Mouse (Mus musculus): ENCODE data around the gene Nphs1. TPM values are rescaled to one million over a fixed set of nuclear protein-coding genes. Genes with fewer than 3 reads are reported as not detected.
A peak's percentile ranks its signal among the peaks of the same experiment; 100 is the strongest.
"Not testable (repeated sequence)": the region's sequence is repeated elsewhere in the genome, so short reads cannot be mapped to it uniquely, and the experiment has no call there.

The Nphs1 gene
- total RNA-seq, 2 experiments from 2014 or later, result 0.35 to 0.53 TPM

DNA sequence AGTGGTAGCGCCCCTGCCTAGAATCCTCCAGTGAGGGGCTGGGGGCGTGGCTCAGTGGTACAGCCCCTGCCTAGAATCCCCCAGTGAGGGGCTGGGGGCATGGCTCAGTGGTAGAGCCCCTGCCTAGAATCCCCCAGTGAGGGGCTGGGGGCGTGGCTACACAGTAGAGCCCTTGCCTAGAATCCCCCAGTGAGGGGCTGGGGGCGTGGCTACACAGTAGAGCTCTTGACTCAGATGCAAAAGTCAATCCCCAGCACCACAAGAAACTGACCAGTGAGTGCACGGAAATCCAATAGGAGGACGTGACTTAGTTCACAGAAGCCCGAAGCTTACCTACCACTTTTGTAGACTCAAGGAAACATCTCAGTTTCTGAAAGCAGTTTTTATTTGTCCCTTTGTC, 18.0 kb downstream of the Nphs1 start:
- intact Hi-C loops (cut with DNase I); DNase-seq (ENCODE audit: low spot score in 2 of 2): not testable (repeated sequence)

DNA sequence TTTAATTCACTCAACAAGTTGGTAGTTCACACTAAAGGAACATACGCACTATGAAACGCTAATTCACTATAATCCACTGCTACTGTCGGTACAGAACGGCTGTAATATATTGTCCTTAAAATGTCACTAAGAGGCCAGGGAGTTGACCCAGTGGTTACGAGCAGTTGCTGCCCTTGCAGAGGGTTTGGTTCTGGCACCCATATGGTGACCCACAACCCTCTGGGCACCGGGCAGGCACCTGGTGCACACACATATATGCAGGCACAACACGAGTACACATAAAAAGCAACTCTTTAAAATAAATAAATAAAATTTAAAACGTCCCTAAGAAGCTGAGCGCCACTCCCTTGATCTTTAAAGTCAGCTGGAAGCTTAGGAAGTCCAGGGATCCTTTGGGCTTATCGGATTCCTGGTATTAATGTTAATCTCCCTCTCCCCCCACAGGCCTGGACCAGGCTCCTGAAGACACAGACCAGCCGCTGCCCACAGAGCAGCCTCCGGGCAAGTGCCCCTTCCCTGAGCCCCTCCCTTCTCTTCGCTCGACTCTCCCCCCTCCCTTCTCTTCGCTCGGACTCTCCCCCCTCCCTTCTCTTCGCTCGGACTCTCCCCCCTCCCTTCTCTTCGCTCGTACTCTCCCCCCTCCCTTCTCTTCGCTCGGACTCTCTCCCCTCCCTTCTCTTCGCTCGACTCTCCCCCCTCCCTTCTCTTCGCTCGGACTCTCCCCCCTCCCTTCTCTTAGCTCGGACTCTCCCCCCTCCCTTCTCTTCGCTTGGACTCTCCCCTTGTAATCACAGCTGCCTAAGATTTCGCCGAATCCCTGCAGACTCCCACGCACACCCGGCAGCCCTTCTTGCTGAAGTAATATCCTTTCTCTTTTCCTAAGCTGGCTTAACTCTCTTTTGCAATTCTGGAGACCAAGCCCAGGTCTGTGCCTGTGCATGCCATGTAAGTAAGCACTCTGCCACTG, 19.6 kb downstream of the Nphs1 start:
- intact Hi-C loops (cut with DNase I), result no loop called here
- peak; percentile 56 to 69 for DNase-seq (ENCODE audit: low spot score in 2 of 2)

DNA sequence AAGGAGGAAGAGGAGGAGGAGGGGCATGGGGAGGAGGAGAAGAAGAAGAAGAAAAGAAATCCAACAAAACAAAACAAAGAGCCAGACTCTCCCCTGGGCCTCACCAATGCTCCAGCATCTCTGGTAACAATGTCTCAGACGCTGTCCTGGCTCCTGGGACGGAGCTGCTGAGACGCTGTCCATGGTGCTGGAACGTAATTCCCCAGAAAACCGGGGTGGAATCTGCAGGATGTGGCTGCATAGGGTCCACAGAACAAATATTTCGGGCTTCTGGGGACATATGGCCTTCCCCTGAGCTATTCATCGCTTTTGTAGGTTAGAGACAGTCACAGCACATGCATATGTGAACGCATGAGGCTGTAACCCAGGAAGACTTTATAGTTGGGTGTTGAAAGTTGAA, 26.1 kb downstream of the Nphs1 start:
- no peak for DNase-seq (ENCODE audit: low spot score in 2 of 2)
- intact Hi-C loops (cut with DNase I), result no loop called here

DNA sequence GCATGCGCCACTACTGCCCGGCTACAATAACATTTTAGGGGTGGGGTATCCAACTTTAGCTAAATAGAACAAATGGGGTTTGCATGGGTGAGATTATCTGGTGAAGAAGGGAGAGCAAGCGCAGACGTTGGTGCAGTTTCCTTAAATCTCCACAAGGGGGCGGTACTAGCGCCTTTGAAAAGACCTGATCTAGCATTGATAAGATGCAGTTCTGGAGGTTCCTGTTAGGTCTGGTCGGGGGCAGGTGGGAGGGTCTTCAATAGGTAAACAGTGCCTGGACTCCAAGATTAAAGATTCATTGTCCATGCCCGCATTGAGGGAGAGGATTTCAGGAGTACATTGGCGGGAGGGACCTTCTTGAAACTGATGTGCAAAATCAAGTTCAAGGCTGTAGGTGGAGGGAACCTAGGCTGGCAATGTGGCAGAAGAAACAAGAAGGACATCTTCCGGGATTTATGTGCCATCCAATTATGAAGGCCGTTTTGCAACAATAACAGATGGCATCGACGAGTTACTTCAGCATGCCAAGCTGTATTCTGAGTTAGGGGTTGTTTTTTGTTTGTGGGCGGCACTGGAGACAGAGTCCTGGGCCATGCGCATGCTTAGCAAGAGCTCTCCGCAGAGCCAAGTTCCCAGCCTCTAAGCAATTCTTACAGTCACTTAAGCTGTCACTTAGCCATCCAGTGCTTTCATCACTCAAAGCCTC, 32.3 kb downstream of the Nphs1 start:
- DNase-seq (ENCODE audit: low spot score in 2 of 2), result peak; percentile 52 to 68
- intact Hi-C loops (cut with DNase I), result loop anchor here (5.0 kb wide), 2 partner anchors 48 to 62 kb away; partner anchors contain the start of genes Hspb6 and Proser3

DNA sequence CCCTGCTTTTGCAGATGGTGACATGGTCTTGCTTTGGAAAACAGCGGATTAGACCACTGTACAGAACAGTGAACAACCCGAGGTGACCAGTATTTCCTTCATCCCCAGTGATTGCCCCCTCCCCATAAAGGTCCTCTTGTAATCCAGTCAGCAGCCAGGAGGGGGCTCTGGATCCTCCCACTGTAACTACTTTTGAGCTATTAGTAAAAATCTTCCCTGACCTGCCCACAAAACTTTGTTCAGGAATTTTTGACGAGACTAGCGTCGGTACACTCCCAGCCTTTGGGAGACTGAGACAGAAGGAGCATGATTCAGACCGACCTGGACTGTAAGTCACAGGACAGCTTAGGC, 32.8 kb downstream of the Nphs1 start:
- DNase-seq (ENCODE audit: low spot score in 2 of 2), result no peak
- intact Hi-C loops (cut with DNase I), result loop anchor here (5.0 kb wide), 2 partner anchors 49 to 61 kb away; partner anchors contain the start of genes Hspb6 and Proser3

DNA sequence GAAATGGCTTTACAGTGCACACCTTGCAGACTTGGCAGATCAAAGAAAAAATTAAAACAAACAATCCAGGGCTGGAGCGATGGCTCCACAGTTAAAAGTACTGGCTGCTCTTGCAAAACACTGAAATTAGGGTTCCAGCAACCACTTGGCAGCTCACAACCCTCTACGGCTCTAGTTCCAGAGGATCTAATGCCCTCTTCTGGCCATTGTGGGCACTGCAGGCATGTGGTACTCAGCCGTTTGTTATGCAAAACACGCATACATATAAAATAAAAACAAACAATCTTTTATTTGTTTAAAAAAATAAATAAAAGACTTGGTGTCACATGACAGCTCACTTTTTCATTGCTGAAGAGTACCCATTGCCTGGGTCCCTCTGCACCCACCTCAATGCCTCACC, 34.6 kb downstream of the Nphs1 start:
- intact Hi-C loops (cut with DNase I), result loop anchor here (5.0 kb wide), 2 partner anchors 50 to 60 kb away; partner anchors contain the start of genes Hspb6 and Proser3
- peak; percentile 76 to 86 for DNase-seq (ENCODE audit: low spot score in 2 of 2)

DNA sequence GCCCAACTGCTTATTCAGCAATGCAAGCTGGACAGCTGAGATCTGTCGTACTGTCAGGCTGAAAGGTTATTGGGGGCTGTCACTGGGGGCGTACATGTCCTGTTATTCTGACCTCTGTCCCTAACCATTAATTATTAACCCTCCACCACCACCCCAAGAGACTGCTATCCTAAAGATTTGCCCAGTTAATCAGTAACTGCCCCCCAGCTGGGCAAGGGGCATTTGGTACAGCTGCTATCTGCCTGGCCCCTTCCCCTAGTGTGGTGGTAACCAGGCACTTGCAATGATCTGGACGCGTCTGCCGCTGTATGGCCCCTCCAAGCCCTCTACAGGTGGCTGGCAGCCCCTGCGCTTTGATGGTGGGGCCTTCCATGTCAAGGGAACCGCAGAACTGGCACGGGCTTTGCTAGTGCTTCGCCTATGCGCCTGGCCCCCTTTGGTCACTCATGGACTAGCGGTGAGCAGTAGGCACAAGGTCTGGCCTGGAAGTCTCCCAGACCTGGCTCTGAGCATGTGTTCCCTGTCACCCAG, 35.4 kb downstream of the Nphs1 start, which contains the start of gene Prodh2:
Gene Prodh2 (plus strand): TSS at position 222 of the 531 bp plus-strand sequence.
- intact Hi-C loops (cut with DNase I), result loop anchor here (5.0 kb wide), 2 partner anchors 51 to 59 kb away; partner anchors contain the start of genes Hspb6 and Proser3
- no peak for DNase-seq (ENCODE audit: low spot score in 2 of 2)

DNA sequence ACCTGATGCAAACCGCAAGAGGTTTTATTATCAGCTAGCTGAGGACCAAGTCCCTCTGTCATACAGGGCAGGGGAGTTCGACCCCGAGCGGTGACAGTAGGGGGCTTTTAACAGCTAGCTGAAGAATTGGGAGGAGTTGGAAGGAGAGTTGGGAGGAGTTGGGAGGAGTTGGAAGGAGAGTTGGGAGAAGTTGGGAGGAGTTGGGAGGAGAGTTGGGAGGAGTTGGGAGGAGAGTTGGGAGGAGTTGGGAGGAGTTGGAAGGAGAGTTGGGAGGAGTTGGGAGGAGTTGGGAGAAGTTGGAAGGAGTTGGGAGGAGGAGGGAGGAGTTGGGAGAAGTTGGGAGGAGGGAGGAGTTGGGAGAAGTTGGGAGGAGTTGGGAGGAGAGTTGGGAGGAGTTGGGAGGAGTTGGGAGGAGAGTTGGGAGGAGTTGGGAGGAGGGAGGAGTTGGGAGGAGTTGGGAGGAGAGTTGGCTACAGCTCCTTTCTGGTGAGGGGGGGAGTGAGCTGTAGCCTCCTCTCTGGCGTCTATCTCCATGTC, 37.5 kb downstream of the Nphs1 start:
- intact Hi-C loops (cut with DNase I); DNase-seq (ENCODE audit: low spot score in 2 of 2): not testable (repeated sequence)

DNA sequence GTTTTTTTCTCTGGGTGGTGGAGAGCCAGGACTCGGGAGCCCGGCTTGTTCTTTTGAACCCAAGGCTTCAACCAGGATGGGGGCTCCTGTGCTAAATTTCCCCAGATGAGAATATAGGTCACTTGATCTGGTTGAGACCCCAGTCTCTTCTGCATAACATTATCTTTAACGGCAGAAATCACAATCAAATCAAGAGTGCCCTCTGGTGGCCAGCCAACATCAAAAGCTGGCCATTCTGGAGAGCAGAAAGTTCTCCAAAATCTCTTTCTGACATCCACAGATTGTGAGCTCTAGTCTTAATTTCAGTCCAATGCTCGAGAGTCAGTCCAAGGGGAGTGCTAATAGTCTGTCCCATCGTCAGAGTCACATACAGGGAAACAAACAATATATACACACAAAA, 43.0 kb downstream of the Nphs1 start:
- DNase-seq (ENCODE audit: low spot score in 2 of 2); intact Hi-C loops (cut with DNase I): not testable (repeated sequence)

DNA sequence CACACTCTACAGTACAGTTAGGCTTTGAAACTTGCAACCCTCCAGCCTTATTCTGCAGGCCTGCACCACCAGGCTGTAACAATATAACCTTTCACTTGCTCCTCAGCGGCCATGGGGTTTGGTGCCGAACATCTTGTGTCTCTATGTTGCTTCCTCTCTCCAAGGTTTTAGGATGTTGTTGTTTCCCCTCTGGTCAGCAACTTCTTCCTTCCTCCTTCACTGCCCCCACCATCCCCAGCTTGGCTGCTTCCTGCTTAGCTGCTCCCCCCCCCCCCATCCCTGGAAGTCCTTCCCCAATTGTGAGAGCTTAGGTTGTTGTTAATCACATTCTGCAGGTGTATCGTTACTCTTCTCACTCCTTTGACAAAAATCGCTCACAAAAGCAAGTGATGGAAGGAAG, 49.9 kb downstream of the Nphs1 start:
- intact Hi-C loops (cut with DNase I), result no loop called here
- DNase-seq (ENCODE audit: low spot score in 2 of 2), result no peak

DNA sequence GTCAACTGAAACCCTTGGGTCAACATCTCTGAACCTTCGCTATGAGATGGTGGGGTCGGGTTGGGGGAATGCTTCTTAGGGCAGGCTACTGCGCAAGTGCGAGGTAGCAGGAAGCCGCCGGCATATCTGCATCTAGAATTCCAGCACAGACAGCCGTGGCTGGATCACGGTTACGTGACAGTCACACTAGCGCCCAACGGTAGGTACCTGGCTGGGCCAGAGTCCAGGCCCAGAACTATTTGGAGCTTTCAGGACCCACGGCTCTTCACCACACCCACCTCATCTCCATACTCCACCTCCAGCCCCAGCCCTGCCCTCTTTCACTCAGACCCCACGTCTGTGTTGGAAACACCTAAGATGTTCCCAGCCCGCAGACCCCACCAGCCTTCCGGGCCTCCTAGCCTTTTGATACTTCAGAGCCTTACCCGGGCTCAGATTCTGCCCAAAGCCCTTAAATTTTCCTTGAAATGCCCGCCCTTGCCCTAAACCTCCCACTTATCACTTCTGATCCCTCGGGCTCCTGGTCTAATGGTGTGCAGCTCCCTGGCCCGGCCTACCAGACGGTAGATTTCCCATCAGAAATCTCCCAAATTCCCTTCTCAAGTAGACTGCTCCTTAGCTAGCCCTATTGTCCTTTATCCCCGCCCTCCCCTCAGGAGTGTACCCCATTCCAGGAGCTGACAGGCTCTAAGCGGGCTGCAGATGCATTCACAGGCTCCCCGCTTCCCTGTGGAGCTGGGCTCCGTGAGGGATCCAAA, 57.1 kb downstream of the Nphs1 start:
- no peak for DNase-seq (ENCODE audit: low spot score in 2 of 2)
- intact Hi-C loops (cut with DNase I), result no loop called here

DNA sequence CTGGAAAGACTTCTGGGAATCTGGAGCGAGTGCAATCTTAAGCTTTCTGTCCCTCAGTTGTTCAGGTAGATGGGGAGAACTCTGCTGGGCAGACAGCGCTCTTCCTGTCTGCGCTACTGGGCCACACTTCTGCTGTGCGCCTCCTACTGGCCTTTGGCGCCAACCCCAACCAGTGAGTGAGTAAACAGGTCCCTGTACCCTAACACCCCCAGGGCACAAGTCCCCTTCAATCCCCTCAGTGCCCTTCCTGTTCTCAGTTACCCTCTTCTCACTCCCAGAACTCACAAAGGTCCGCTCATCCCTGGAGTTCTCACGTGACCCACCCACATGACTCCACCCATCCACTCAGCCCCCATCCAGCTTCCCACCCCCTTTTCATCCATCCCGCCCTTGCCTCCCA, 60.2 kb downstream of the Nphs1 start:
- intact Hi-C loops (cut with DNase I), result no loop called here
- DNase-seq (ENCODE audit: low spot score in 2 of 2), result no peak

DNA sequence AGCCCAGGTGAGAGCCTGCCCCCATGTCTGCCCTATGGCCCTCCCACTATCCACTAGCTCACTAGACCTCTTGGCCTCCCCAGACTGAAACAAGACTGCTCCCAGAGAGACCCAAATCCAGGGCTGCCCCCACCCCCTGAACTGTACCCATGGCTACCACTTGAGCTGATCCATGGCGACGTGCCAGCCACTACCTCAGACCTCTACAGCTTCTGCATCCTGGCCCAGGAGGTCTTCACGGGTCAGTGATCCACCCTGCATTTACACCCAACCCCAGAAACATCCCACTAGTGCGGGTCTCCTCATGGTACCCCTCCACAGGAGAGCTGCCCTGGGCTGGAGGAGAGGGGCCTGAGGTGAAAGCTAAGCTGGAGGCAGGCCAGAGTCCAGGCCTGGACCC, 62.3 kb downstream of the Nphs1 start:
- intact Hi-C loops (cut with DNase I), result no loop called here
- no peak for DNase-seq (ENCODE audit: low spot score in 2 of 2)

DNA sequence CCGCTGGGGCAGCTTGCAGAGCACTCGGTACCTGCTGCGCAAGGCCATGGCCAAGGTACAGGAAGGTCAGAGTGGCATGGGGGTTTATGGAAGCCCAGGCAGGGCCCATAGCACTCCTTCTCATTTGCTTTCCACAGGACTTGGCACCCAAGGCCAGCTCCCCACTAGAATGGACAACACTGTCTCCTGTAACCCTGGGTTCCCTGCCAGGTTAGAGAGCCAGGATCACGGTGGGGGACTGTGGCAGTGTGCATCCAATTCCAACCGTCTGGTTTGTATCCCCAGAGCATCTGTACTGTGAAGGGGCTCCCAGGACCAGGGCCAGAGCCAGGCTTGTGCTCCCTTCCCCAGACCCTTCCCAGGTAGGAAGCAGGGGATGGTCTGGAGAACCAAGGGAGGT, 62.7 kb downstream of the Nphs1 start:
- intact Hi-C loops (cut with DNase I), result no loop called here

DNA sequence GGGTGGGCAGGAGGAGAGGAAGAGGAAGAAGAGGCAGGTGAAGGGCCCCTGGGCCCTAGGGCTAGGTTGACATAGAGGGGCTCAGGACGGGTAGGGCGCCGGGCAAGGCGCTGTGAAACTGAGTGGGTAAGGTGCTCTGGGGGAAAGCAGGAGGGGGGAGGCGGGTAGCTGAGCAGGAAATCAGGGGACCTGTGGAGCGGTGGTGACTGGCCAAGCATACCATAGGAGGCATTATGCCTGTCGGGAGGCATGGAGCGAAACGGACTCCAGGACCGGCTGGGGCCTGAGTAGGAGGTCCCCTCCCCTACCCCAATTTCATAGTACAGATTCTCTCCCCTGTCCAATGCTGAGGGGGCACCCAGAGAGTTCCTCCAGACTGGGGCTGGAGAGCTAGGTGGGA, 64.8 kb downstream of the Nphs1 start:
- intact Hi-C loops (cut with DNase I), result no loop called here
- no peak for DNase-seq (ENCODE audit: low spot score in 2 of 2)

More for the DNA sequence above, 62.7 kb downstream of the Nphs1 start:
- DNase-seq (ENCODE audit: low spot score in 2 of 2), result no peak

DNA sequence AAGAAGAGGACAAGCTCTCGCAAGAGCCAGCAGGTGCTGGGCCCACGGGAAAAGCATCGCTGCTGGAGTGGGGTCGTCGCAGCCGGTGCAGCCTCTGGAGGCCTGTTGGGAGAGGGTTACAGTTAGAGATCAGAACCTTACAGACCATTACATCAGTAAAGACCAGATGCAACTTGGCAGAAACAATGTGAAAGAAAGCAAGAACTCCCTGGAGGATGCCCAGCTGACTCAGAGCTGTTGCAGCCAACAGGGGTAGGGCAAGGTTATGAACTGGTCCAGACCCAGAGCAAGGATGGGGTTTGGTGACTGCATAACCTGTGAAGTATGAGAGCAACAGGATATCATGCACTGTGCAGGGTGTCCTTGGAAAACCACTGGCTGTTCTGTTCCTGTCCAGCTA, 66.4 kb downstream of the Nphs1 start:
- intact Hi-C loops (cut with DNase I), result no loop called here

DNA sequence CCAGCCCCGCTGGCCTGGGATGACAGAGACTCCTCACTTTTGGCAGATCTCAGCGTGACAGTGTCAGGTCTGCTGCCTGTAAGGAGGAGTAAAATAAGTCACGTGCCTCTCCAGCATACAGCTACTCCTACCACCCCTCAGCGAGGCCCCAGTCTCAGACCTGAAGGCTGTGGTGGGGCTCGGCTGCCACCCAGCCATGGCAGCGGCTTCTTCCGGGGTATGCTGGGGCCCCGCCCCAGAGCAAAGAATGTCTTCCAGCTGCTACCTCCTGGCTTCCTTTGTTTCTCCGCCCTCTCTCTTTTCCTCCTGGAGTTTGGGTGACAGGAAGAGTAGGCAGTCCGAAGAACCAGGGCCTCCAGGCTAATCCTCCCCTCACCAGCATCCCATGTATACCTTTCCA, 67.8 kb downstream of the Nphs1 start:
- intact Hi-C loops (cut with DNase I), result no loop called here
- no peak for DNase-seq (ENCODE audit: low spot score in 2 of 2)

More for the DNA sequence above, 66.4 kb downstream of the Nphs1 start:
- no peak for DNase-seq (ENCODE audit: low spot score in 2 of 2)

DNA sequence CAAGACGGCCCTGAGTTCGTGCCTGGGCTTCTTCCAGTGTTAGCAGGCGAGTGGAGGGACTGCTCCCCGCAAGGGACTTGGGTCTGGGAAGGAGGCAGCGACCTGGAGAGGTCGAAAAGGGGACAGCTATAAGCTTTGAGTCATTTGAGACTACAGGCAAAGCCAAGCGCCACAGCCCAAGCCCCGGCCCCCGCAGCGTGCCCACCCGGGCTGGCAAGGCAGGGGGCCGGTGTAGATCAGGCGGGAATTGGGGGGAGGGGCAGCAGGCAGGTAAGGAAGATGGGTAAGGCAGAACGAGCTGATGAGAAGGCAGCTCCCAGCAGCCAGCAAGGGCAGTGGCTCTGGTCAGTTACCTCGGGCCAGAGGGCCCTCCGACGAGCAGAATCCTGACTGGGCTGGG, 68.3 kb downstream of the Nphs1 start:
- intact Hi-C loops (cut with DNase I), result no loop called here

DNA sequence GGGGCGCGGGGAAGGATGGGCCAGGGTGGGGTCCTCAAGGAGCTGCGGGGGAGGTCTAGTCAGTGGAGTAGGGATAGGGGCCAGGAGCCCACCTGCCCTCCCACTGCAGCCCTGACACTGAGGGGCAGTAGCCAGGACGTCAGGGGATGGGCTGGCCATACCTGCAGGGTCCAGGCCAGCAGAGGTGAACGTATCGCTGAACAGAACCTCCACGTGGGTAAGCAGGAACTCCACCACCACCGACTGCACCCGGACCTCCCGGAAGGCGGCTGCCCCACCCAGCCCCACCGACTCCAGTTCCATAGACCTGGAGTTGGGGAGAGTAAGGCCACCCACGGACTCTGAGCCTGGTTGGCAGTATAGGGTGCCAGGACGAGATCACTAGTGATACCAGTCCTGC, 68.9 kb downstream of the Nphs1 start:
- no peak for DNase-seq (ENCODE audit: low spot score in 2 of 2)
- intact Hi-C loops (cut with DNase I), result no loop called here

More for the DNA sequence above, 68.3 kb downstream of the Nphs1 start:
- no peak for DNase-seq (ENCODE audit: low spot score in 2 of 2)
